Mouse (Mus musculus): Measurements from ENCODE around the gene Vmn2r76. TPM values are rescaled to one million over a fixed set of nuclear protein-coding genes. Genes with fewer than 3 reads are reported as not detected.
"Not testable (repeated sequence)": the region's sequence is repeated elsewhere in the genome, so short reads cannot be mapped to it uniquely, and the experiment has no call there.

The Vmn2r76 gene
- polyA plus RNA-seq (2017; shearing (Covaris generic)) = under 1 TPM; 0.03 to 0.08 TPM

DNA sequence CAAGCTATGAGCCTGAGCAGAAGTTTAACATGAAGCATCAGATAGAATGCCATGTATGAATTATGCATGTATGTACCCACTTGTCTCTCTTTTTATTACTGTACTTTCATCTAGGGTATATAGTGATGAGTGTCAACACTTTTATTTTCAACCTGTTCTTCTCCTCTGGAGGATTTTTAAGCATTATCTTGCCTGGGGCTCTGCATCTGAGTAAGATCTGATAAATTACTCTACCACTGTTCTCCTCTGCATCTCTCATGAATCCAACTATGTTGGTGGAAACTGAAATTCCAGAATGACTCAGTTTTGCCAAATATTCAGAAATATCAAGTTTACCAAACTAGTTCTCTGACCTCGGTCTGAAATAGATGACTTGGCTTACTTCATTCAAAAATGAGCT is at the start of gene Vmn2r76:
TSS of gene Vmn2r76 (minus strand) at position 101 of the 400 bp plus-strand sequence.
- no peak for ATAC-seq

- ATAC-seq = no peak
Observed at GRCm38 (mm10) chr7:86277072-86277471, 31.0 kb upstream of the Vmn2r76 start, which contains the start of gene Olfr310. Gene Olfr310 (minus strand): TSS chr7:86277172.

DNA sequence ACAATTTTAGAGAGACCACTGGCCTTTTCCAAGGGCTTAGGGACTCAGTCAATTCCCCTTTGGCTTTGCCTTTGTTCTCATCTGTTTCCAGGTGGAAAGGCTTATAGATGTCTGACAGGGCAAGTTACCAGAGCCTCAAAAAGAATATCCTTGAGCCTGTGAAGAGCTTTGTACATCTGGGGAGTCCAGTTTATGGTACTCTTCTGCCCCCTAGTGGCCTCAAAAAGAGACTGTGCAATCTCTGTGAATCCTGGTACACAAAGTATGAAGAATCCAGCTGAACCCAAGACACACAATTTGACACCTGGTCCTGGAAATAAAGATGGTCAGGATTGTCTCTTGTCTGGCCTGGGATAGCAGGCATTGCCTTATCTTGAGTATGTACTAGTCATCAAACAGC is 34.8 kb downstream of the Vmn2r76 start:
- ATAC-seq = no peak

DNA sequence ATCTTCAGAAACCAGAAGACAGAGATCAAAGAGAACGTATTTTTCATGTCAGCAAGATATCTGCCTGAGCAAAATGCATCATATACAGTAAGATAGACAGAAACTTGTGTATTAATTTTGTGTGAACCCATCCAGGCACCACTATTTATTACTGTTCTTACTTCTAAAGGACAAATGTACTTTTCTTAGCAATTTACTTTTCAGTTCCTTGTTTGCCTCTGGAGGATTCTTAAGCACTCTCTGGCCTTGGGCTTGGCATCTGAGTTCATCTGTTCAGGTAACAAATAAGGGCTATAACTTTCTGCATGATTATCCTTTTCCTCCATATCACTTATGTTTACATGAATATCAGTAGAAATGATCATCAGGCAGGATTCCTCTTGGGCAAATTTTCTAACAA is 74.4 kb downstream of the Vmn2r76 start, which contains the start of gene Vmn2r75:
TSS of gene Vmn2r75 (minus strand) at position 101 of the 400 bp plus-strand sequence.
- not testable (repeated sequence) for ATAC-seq

Other genes starting within 250 kb of the Vmn2r76 start
- under 1 TPM in 1 of 2 experiments, not detected in 1; 0.08 TPM for gene Vmn2r75, start 74.5 kb downstream of the Vmn2r76 start, polyA plus RNA-seq (2017; shearing (Covaris generic))
- gene Olfr310, start 30.9 kb upstream of the Vmn2r76 start, polyA plus RNA-seq (2017; shearing (Covaris generic)) = not detected
- not detected for gene Olfr309, start 67.4 kb upstream of the Vmn2r76 start, polyA plus RNA-seq (2017; shearing (Covaris generic))
- gene Olfr308, start 79.3 kb upstream of the Vmn2r76 start, polyA plus RNA-seq (2017; shearing (Covaris generic)) = not detected
- gene Olfr307, start 91.3 kb upstream of the Vmn2r76 start, polyA plus RNA-seq (2017; shearing (Covaris generic)) = not detected
- gene Olfr305, start 120.6 kb upstream of the Vmn2r76 start, polyA plus RNA-seq (2017; shearing (Covaris generic)) = not detected
- gene Olfr304, start 140.3 kb upstream of the Vmn2r76 start, polyA plus RNA-seq (2017; shearing (Covaris generic)) = not detected
- gene Olfr303, start 151.5 kb upstream of the Vmn2r76 start, polyA plus RNA-seq (2017; shearing (Covaris generic)) = not detected
- gene Olfr301, start 157.5 kb upstream of the Vmn2r76 start, polyA plus RNA-seq (2017; shearing (Covaris generic)) = not detected
- not detected for gene Olfr299, start 213.6 kb upstream of the Vmn2r76 start, polyA plus RNA-seq (2017; shearing (Covaris generic))
- gene Olfr298, start 246.2 kb upstream of the Vmn2r76 start, polyA plus RNA-seq (2017; shearing (Covaris generic)) = not detected